10 mouse cellular contexts compared by ENCODE assay signal in the genomic region with DNA sequence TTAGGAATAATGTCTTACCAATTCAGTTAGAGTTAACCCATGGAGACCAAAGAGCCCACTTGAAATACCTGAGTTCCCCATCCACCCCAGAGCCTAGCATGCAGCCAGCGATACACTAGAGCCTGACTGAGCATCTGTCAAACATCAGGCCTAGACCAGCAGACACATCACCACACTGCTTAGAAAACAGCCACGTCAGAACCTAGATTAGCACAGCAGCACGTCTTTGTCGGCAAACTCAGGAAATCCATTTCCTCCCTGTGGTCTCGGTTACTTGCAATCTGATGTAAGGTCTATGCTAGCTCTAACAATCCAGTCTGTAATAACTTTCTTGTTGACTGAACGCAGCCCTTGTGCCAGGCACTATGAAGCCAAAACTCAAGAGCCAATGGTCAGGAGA. TPM values are rescaled to one million over a fixed set of nuclear protein-coding genes. Genes with fewer than 3 reads are reported as not detected.
DNase-seq lines count a peak whose midpoint lies in the region; ATAC-seq and TF ChIP-seq lines count a peak whose summit lies in the region.
"Had no signal": no experiment of that assay in that cellular context is flagged by ENCODE, and none has a peak within 500 bp of the region (broad histone marks: within the 10 kb centered on the region; RNA-seq: fewer than 3 reads in every experiment).

No protein-coding gene starts in this region.

- H3K36me3 ChIP-seq in CH12.LX (replicated peaks in 1 of 2; ENCODE audit: control insufficient read depth in 1 of 2, insufficient read depth in 1 of 2, low read length in 1 of 2), result peaks cover 55 to 72% of the 10 kb centered on the region in 2 experiments
- H3K36me3 ChIP-seq in liver, postnatal 0 days (replicated peaks; ENCODE audit: insufficient read depth, low read length), result peaks cover 48% of the 10 kb centered on the region
- peaks cover 22% of the 10 kb centered on the region for H3K36me3 ChIP-seq in thymus, adult 2 months (ENCODE audit: control insufficient read depth, insufficient read depth, low read length)
- peaks cover 67% of the 10 kb centered on the region for H3K36me3 ChIP-seq in forebrain, embryonic 12.5 days (replicated peaks)

- WGBS in liver, postnatal 0 days (ENCODE audit: insufficient replicate concordance), result 34% methylated on average over 6 of the region's 6 CpGs
- 3% methylated on average over 6 of the region's 6 CpGs for WGBS in thymus, adult 2 months
- 90% methylated on average over 6 of the region's 6 CpGs for WGBS in forebrain, embryonic 12.5 days

- H3K27me3 ChIP-seq in CH12.LX (replicated peaks), result no peaks in the 10 kb centered on the region
- H3K27me3 ChIP-seq in liver, postnatal 0 days (ENCODE audit: insufficient read depth, low read length), result no peaks in the 10 kb centered on the region
- H3K27me3 ChIP-seq in thymus, adult 2 months (ENCODE audit: control insufficient read depth, insufficient read depth, low read length), result no peaks in the 10 kb centered on the region
- H3K27me3 ChIP-seq in forebrain, embryonic 12.5 days, result no peaks in the 10 kb centered on the region
- H3K27me3 ChIP-seq: heart, embryonic 13.5 days had no signal

- no peak for TF ChIP-seq RAD21 in CH12.LX (IDR thresholded peaks at IDR 0.05; ENCODE audit: low read depth, low read length)

- H3K4me2 ChIP-seq in CH12.LX (ENCODE audit: insufficient read depth, low read depth, poor library complexity, severe bottlenecking), result no peak overlapping the region
- 0 out of 2 replicates have a peak overlapping the region, but pooled peaks have one; percentile 18 for H3K4me2 ChIP-seq in liver, postnatal 0 days (ENCODE audit: low read depth, low read length)
- H3K4me2 ChIP-seq in forebrain, embryonic 12.5 days, result no peak overlapping the region
- H3K4me2 ChIP-seq: heart, embryonic 13.5 days; hindbrain, embryonic 14.5 days had no signal

- peak; percentile 92 for DNase-seq in CD4-positive helper T cell, adult 2 months (ENCODE audit: low read depth, low spot score)
- DNase-seq in CH12.LX (ENCODE audit: extremely low read depth), result peak; percentile 77
- no peak for DNase-seq in liver, postnatal 0 days
- DNase-seq in thymus, adult 2 months, result peak; percentile 53
- DNase-seq in cerebellum, adult 18-20 months, result no peak
- no peak for DNase-seq in left cerebral cortex, postnatal 10 days (ENCODE audit: extremely low spot score in 1 of 2, low spot score in 2 of 2)

- no peaks in the 10 kb centered on the region for H3K9me3 ChIP-seq in CH12.LX (replicated peaks; ENCODE audit: low read length)
- H3K9me3 ChIP-seq in liver, postnatal 0 days (ENCODE audit: low read length), result no peaks in the 10 kb centered on the region
- no peaks in the 10 kb centered on the region for H3K9me3 ChIP-seq in forebrain, embryonic 12.5 days
- H3K9me3 ChIP-seq: heart, embryonic 13.5 days had no signal

- 0 out of 2 replicates have a peak, but pooled peaks have one; percentile 29 for TF ChIP-seq EP300 in CH12.LX (IDR thresholded peaks at IDR 0.05; ENCODE audit: low read length)
- no peak for TF ChIP-seq EP300 in liver, postnatal 0 days (IDR thresholded peaks at IDR 0.05; ENCODE audit: low read depth)

- no peak for TF ChIP-seq CTCF in CH12.LX (conservative IDR thresholded peaks at IDR 0.05 in 1 of 2, IDR thresholded peaks at IDR 0.05 in 1 of 2; ENCODE audit: low read depth in 2 of 2, low read length in 2 of 2)
- no peak for TF ChIP-seq CTCF in liver, postnatal 0 days (IDR thresholded peaks at IDR 0.05; ENCODE audit: low read depth)
- no peak for TF ChIP-seq CTCF in thymus, adult 2 months (IDR thresholded peaks at IDR 0.05; ENCODE audit: borderline replicate concordance, control insufficient read depth, extremely low read depth, insufficient read depth, low read length, poor library complexity)

- in situ Hi-C loops in CH12.LX (cut with MboI; ENCODE audit: low pct_ligation_motif_present, low pct_unique_long_range_greater_than_20kb, low sequenced_read_pairs), result loop anchor here (5.0 kb wide), 1 partner anchor 73 kb away; a partner anchor contains a TSS

- H3K79me2 ChIP-seq in CH12.LX (replicated peaks; ENCODE audit: control insufficient read depth, extremely low read depth, insufficient read depth, poor library complexity, severe bottlenecking), result peaks cover 13% of the 10 kb centered on the region

- intact Hi-C loops in left cerebral cortex, postnatal 10 days (cut with DNase I), result no loop called here

- peaks cover 12 to 85% of the 10 kb centered on the region in 2 experiments for H3K4me1 ChIP-seq in CH12.LX (ENCODE audit: control insufficient read depth in 1 of 2, insufficient read depth in 2 of 2)
- H3K4me1 ChIP-seq in liver, postnatal 0 days (ENCODE audit: insufficient read depth), result peaks cover 30% of the 10 kb centered on the region
- peaks cover 50% of the 10 kb centered on the region for H3K4me1 ChIP-seq in thymus, adult 2 months (replicated peaks; ENCODE audit: control insufficient read depth, insufficient read depth, low read length)
- H3K4me1 ChIP-seq in forebrain, embryonic 12.5 days, result peaks cover 15% of the 10 kb centered on the region

- no peak overlapping the region for H3K9ac ChIP-seq in CH12.LX (ENCODE audit: insufficient read depth, low read depth)
- H3K9ac ChIP-seq in liver, postnatal 0 days (replicated peaks), result no peak overlapping the region
- H3K9ac ChIP-seq in forebrain, embryonic 12.5 days, result no peak overlapping the region
- H3K9ac ChIP-seq: heart, embryonic 13.5 days; hindbrain, embryonic 14.5 days had no signal

- no peak for TF ChIP-seq POLR2A in CH12.LX (IDR thresholded peaks at IDR 0.05; ENCODE audit: low read depth, low read length)
- no peak for TF ChIP-seq POLR2A in thymus, adult 2 months (IDR thresholded peaks at IDR 0.05; ENCODE audit: control insufficient read depth, extremely low read depth, insufficient read depth, low read length, poor library complexity)

- dilution Hi-C loops in CH12.LX (cut with MboI; ENCODE audit: extremely low pct_ligation_motif_present, extremely low pct_unique_long_range_greater_than_20kb, low sequenced_read_pairs), result no loop called here

- no peak overlapping the region for H3K27ac ChIP-seq in CH12.LX (ENCODE audit: insufficient read depth, low read depth)
- peak overlapping the region; percentile 45; the same call in 1 of the 2 replicates for H3K27ac ChIP-seq in liver, postnatal 0 days (ENCODE audit: low read depth)
- H3K27ac ChIP-seq in thymus, adult 2 months (ENCODE audit: control insufficient read depth, insufficient read depth, low read length), result peak overlapping the region; percentile 42
- no peak overlapping the region for H3K27ac ChIP-seq in forebrain, embryonic 12.5 days
- H3K27ac ChIP-seq: heart, embryonic 13.5 days; hindbrain, embryonic 14.5 days had no signal

- H3K4me3 ChIP-seq in CH12.LX (replicated peaks in 1 of 3; ENCODE audit: low read depth in 2 of 3, low read length in 2 of 3, poor library complexity in 1 of 3), result no peak overlapping the region
- no peak overlapping the region for H3K4me3 ChIP-seq in liver, postnatal 0 days (ENCODE audit: low read depth, low read length)
- no peak overlapping the region for H3K4me3 ChIP-seq in thymus, adult 2 months (ENCODE audit: control insufficient read depth, insufficient read depth, low read length)
- H3K4me3 ChIP-seq in forebrain, embryonic 12.5 days (replicated peaks), result no peak overlapping the region
- H3K4me3 ChIP-seq: heart, embryonic 13.5 days had no signal

- no peak for ATAC-seq in liver, postnatal 0 days
- ATAC-seq in forebrain, embryonic 12.5 days (ENCODE audit: low FRiP score), result no peak
- ATAC-seq: lung, postnatal 0 days had no signal

TF ChIP-seq in CH12.LX, 34 proteins besides CTCF, POLR2A, EP300 and RAD21 (continues in another document):
- TF ChIP-seq ZC3H11A (IDR thresholded peaks at IDR 0.05; ENCODE audit: low read depth, low read length), result no peak

RNA-seq across cellular contexts. Expression of a gene that starts 5.1 kb away (rescaled TPM):
- total RNA-seq in CH12.LX (2012; rRNA removed), result 11.8 and 13.4 TPM in 2 replicates
- 5.2 and 5.5 TPM in 2 replicates for total RNA-seq in CH12.LX (2014; rRNA removed)
- 31.3 and 34.1 TPM in 2 replicates for polyA plus RNA-seq in CH12.LX (2012; ENCODE audit: insufficient read length, low read depth)
- 13.5 and 13.7 TPM in 2 replicates for polyA plus RNA-seq in liver, postnatal 0 days (2015; fragmentation: Nextera tagmentation; extraction: Ambion mirVana)
- polyA plus RNA-seq in thymus, adult 2 months (2012; rRNA removed), result 146 TPM in 2 replicates
- polyA plus RNA-seq in forebrain, embryonic 12.5 days (2016; fragmentation: Nextera tagmentation; extraction: Ambion mirVana), result 57.7 and 60.2 TPM in 2 replicates
- total RNA-seq in left cerebral cortex, postnatal 10 days (2021), result 10 to 100 TPM; 68.3 to 68.6 TPM

RNA-seq across cellular contexts. Expression of a gene that starts 7.2 kb away (rescaled TPM):
- total RNA-seq in CH12.LX (2012; rRNA removed) (0.25 and 0.38 TPM in 2 replicates), CH12.LX (2014; rRNA removed) (not detected in 2 replicates)
- polyA plus RNA-seq in CH12.LX (2012; ENCODE audit: insufficient read length, low read depth), result 0.74 and 0.75 TPM in 2 replicates
- polyA plus RNA-seq in liver, postnatal 0 days (2015; fragmentation: Nextera tagmentation; extraction: Ambion mirVana), result 2.2 and 34.1 TPM in 2 replicates
- polyA plus RNA-seq in thymus, adult 2 months (2012; rRNA removed), result 3.2 and 5.2 TPM in 2 replicates
- 0.23 and 0.43 TPM in 2 replicates for polyA plus RNA-seq in forebrain, embryonic 12.5 days (2016; fragmentation: Nextera tagmentation; extraction: Ambion mirVana)
- under 1 TPM in 1 of 2 experiments, not detected in 1; 0.20 TPM for total RNA-seq in left cerebral cortex, postnatal 10 days (2021)

RNA-seq across cellular contexts. Expression of a gene that starts 17.1 kb away (rescaled TPM):
- total RNA-seq in CH12.LX (2012; rRNA removed) (156 and 183 TPM in 2 replicates), CH12.LX (2014; rRNA removed) (115 and 123 TPM in 2 replicates)
- polyA plus RNA-seq in CH12.LX (2012; ENCODE audit: insufficient read length, low read depth), result 219 and 224 TPM in 2 replicates
- polyA plus RNA-seq in liver, postnatal 0 days (2015; fragmentation: Nextera tagmentation; extraction: Ambion mirVana), result 57.6 and 57.7 TPM in 2 replicates
- 127 and 134 TPM in 2 replicates for polyA plus RNA-seq in thymus, adult 2 months (2012; rRNA removed)
- polyA plus RNA-seq in forebrain, embryonic 12.5 days (2016; fragmentation: Nextera tagmentation; extraction: Ambion mirVana), result 113 and 119 TPM in 2 replicates
- 100 to 1,000 TPM in 1 of 2 experiments, 10 to 100 TPM in 1; 81.6 to 103 TPM for total RNA-seq in left cerebral cortex, postnatal 10 days (2021)

RNA-seq across cellular contexts. Expression of a gene that starts 33.2 kb away (rescaled TPM):
- 42.4 and 64.2 TPM in 2 replicates for total RNA-seq in CH12.LX (2012; rRNA removed)
- total RNA-seq in CH12.LX (2014; rRNA removed), result 16.5 and 18.8 TPM in 2 replicates
- 104 and 122 TPM in 2 replicates for polyA plus RNA-seq in CH12.LX (2012; ENCODE audit: insufficient read length, low read depth)
- polyA plus RNA-seq in liver, postnatal 0 days (2015; fragmentation: Nextera tagmentation; extraction: Ambion mirVana), result 12.0 and 13.6 TPM in 2 replicates
- polyA plus RNA-seq in thymus, adult 2 months (2012; rRNA removed), result 563 and 715 TPM in 2 replicates
- polyA plus RNA-seq in forebrain, embryonic 12.5 days (2016; fragmentation: Nextera tagmentation; extraction: Ambion mirVana), result 76.6 and 92.6 TPM in 2 replicates
- 100 to 1,000 TPM; 123 to 125 TPM for total RNA-seq in left cerebral cortex, postnatal 10 days (2021)

RNA-seq across cellular contexts. Expression of a gene that starts 41.5 kb away (rescaled TPM):
- 38.5 and 40.3 TPM in 2 replicates for total RNA-seq in CH12.LX (2012; rRNA removed)
- 35.7 and 42.6 TPM in 2 replicates for total RNA-seq in CH12.LX (2014; rRNA removed)
- polyA plus RNA-seq in CH12.LX (2012; ENCODE audit: insufficient read length, low read depth), result 33.7 and 36.6 TPM in 2 replicates
- polyA plus RNA-seq in liver, postnatal 0 days (2015; fragmentation: Nextera tagmentation; extraction: Ambion mirVana), result 7.1 and 7.2 TPM in 2 replicates
- 26.1 and 27.6 TPM in 2 replicates for polyA plus RNA-seq in thymus, adult 2 months (2012; rRNA removed)
- 20.2 and 20.6 TPM in 2 replicates for polyA plus RNA-seq in forebrain, embryonic 12.5 days (2016; fragmentation: Nextera tagmentation; extraction: Ambion mirVana)
- total RNA-seq in left cerebral cortex, postnatal 10 days (2021), result 1 to 10 TPM; 8.7 to 8.8 TPM

Comparison
In these comparisons a context has a peak if more than half of its experiments do, and no peak if none do; other contexts are left out.
1. DNase-seq: peak in CD4-positive helper T cell, adult 2 months (single experiment), CH12.LX (single experiment) and thymus, adult 2 months (single experiment); none in liver, postnatal 0 days (single experiment), cerebellum, adult 18-20 months (0 of 2) and left cerebral cortex, postnatal 10 days (0 of 2).
2. H3K27ac ChIP-seq: peak in liver, postnatal 0 days (single experiment) and thymus, adult 2 months (single experiment); none in CH12.LX (single experiment) and forebrain, embryonic 12.5 days (single experiment).